Mouse (Mus musculus): Measurements from ENCODE around the gene Gm3238.

DNA sequence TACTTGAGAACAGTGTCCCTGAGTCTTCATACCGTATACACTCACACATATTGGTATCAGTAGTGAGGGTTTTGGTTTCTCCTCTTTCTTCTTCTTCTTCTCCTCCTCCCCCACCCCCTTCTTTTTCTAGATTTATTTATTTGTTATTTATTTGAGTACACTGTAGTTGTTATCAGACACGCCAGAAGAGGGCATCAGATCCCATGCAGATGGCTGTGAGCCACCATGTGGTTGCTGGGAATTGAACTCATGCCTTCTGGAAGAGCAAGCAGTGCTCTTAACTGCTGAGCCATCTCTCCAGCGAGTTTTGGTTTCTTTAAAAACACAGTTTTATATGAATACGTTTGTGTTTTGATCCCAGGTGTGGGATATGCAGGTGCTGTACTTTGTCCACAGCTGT is 42.8 kb downstream of the Gm3238 start:
- TF ChIP-seq EP300 (IDR thresholded peaks at IDR 0.05; ENCODE audit: low read depth) = no peak
- no peak for TF ChIP-seq CTCF (IDR thresholded peaks at IDR 0.05; ENCODE audit: low read depth)

All from liver, embryonic 14.5 days (tissue).